Mouse (Mus musculus): ENCODE measurements around the gene Lsm8. TPM values are rescaled to one million over a fixed set of nuclear protein-coding genes. Genes with fewer than 3 reads are reported as not detected.
"Not testable (repeated sequence)": the region's sequence is repeated elsewhere in the genome, so short reads cannot be mapped to it uniquely, and the experiment has no call there.

Gene Lsm8
- polyA plus RNA-seq, 1 experiment from 2014 or later = 98.5 TPM

GRCm38 (mm10) chr6:18822812-18823211, 25.6 kb upstream of the Lsm8 start:
- Histone ChIP-seq H3K4me3 (ENCODE audit: low read depth, low read length) (no peak overlapping the region), H3K4me1 (replicated peaks; ENCODE audit: control insufficient read depth, insufficient read depth, low read length) (no peaks in the 10 kb centered on the region; the same call in 1 of the 2 replicates), H3K27ac (ENCODE audit: low read depth, low read length) (no peak overlapping the region), H3K36me3 (ENCODE audit: control insufficient read depth, insufficient read depth) (no peaks in the 10 kb centered on the region), H3K4me2 (replicated peaks; ENCODE audit: low read depth) (no peak overlapping the region), H3K9me3 (ENCODE audit: control insufficient read depth) (no peaks in the 10 kb centered on the region), H3K27me3 (replicated peaks; ENCODE audit: control insufficient read depth, insufficient read depth, low read length) (no peaks in the 10 kb centered on the region), H3K9ac (ENCODE audit: low read depth, low read length) (no peak overlapping the region)
- TF ChIP-seq CTCF (IDR thresholded peaks at IDR 0.05; ENCODE audit: low read depth) = no peak
- no peak for ATAC-seq
- 24% methylated on average over 1 of the region's 1 CpGs for WGBS

- H3K9ac ChIP-seq (ENCODE audit: low read depth, low read length) = no peak overlapping the region
- H3K9me3 ChIP-seq (ENCODE audit: control insufficient read depth) = no peaks in the 10 kb centered on the region
- ATAC-seq = no peak
- H3K4me1 ChIP-seq (replicated peaks; ENCODE audit: control insufficient read depth, insufficient read depth, low read length) = no peaks in the 10 kb centered on the region
- WGBS = 69% methylated on average over 1 of the region's 1 CpGs
- H3K36me3 ChIP-seq (ENCODE audit: control insufficient read depth, insufficient read depth) = no peaks in the 10 kb centered on the region
- no peak overlapping the region for H3K4me2 ChIP-seq (replicated peaks; ENCODE audit: low read depth)
- no peak for TF ChIP-seq CTCF (IDR thresholded peaks at IDR 0.05; ENCODE audit: low read depth)
- no peak overlapping the region for H3K4me3 ChIP-seq (ENCODE audit: low read depth, low read length)
- H3K27ac ChIP-seq (ENCODE audit: low read depth, low read length) = no peak overlapping the region
- no peaks in the 10 kb centered on the region for H3K27me3 ChIP-seq (replicated peaks; ENCODE audit: control insufficient read depth, insufficient read depth, low read length)
Observed at GRCm38 (mm10) chr6:18832958-18833357, 15.4 kb upstream of the Lsm8 start.

GRCm38 (mm10) chr6:18844529-18844928, 3.9 kb upstream of the Lsm8 start:
- H3K4me2 ChIP-seq (replicated peaks; ENCODE audit: low read depth); H3K27ac ChIP-seq (ENCODE audit: low read depth, low read length); H3K36me3 ChIP-seq (ENCODE audit: control insufficient read depth, insufficient read depth); H3K4me3 ChIP-seq (ENCODE audit: low read depth, low read length); H3K4me1 ChIP-seq (replicated peaks; ENCODE audit: control insufficient read depth, insufficient read depth, low read length); H3K9me3 ChIP-seq (ENCODE audit: control insufficient read depth); H3K27me3 ChIP-seq (replicated peaks; ENCODE audit: control insufficient read depth, insufficient read depth, low read length); H3K9ac ChIP-seq (ENCODE audit: low read depth, low read length); ATAC-seq: not testable (repeated sequence)
- WGBS = 40% methylated on average over 2 of the region's 11 CpGs

GRCm38 (mm10) chr6:18845571-18845970, 2.8 kb upstream of the Lsm8 start:
- ATAC-seq; H3K9me3 ChIP-seq (ENCODE audit: control insufficient read depth); H3K4me3 ChIP-seq (ENCODE audit: low read depth, low read length); H3K36me3 ChIP-seq (ENCODE audit: control insufficient read depth, insufficient read depth); H3K4me1 ChIP-seq (replicated peaks; ENCODE audit: control insufficient read depth, insufficient read depth, low read length); H3K27me3 ChIP-seq (replicated peaks; ENCODE audit: control insufficient read depth, insufficient read depth, low read length); H3K27ac ChIP-seq (ENCODE audit: low read depth, low read length); H3K9ac ChIP-seq (ENCODE audit: low read depth, low read length): not testable (repeated sequence)
- H3K4me2 ChIP-seq (replicated peaks; ENCODE audit: low read depth) = 0 out of 2 replicates have a peak overlapping the region, but pooled peaks have one; percentile 17
- 15% methylated on average over 5 of the region's 7 CpGs for WGBS

- Histone ChIP-seq H3K27me3 (replicated peaks; ENCODE audit: control insufficient read depth, insufficient read depth, low read length) (no peaks in the 10 kb centered on the region), H3K4me2 (replicated peaks; ENCODE audit: low read depth) (peak overlapping the region; percentile 75), H3K9ac (ENCODE audit: low read depth, low read length) (peak overlapping the region; percentile 89), H3K4me3 (ENCODE audit: low read depth, low read length) (peak overlapping the region; percentile 79), H3K9me3 (ENCODE audit: control insufficient read depth) (no peaks in the 10 kb centered on the region), H3K27ac (ENCODE audit: low read depth, low read length) (peak overlapping the region; percentile 88), H3K36me3 (ENCODE audit: control insufficient read depth, insufficient read depth) (peaks cover 4% of the 10 kb centered on the region; the same call in 1 of the 2 replicates), H3K4me1 (replicated peaks; ENCODE audit: control insufficient read depth, insufficient read depth, low read length) (no peaks in the 10 kb centered on the region)
- ATAC-seq = peak; percentile 67
- under 1% methylated on average over 28 of the region's 28 CpGs for WGBS
- no peak for TF ChIP-seq CTCF (IDR thresholded peaks at IDR 0.05; ENCODE audit: low read depth)
Observed at GRCm38 (mm10) chr6:18848702-18849061, 303 bp downstream of the Lsm8 start.

GRCm38 (mm10) chr6:18855323-18855722, 6.9 kb downstream of the Lsm8 start:
- Histone ChIP-seq H3K4me3 (ENCODE audit: low read depth, low read length) (no peak overlapping the region), H3K27ac (ENCODE audit: low read depth, low read length) (no peak overlapping the region), H3K4me2 (replicated peaks; ENCODE audit: low read depth) (no peak overlapping the region), H3K9ac (ENCODE audit: low read depth, low read length) (no peak overlapping the region), H3K9me3 (ENCODE audit: control insufficient read depth) (no peaks in the 10 kb centered on the region), H3K27me3 (replicated peaks; ENCODE audit: control insufficient read depth, insufficient read depth, low read length) (no peaks in the 10 kb centered on the region), H3K4me1 (replicated peaks; ENCODE audit: control insufficient read depth, insufficient read depth, low read length) (no peaks in the 10 kb centered on the region), H3K36me3 (ENCODE audit: control insufficient read depth, insufficient read depth) (peaks cover 23% of the 10 kb centered on the region)
- TF ChIP-seq CTCF (IDR thresholded peaks at IDR 0.05; ENCODE audit: low read depth) = no peak
- no peak for ATAC-seq

GRCm38 (mm10) chr6:18856487-18857078, 8.2 kb downstream of the Lsm8 start:
- no peak overlapping the region for H3K4me3 ChIP-seq (ENCODE audit: low read depth, low read length)
- H3K27ac ChIP-seq (ENCODE audit: low read depth, low read length) = no peak overlapping the region
- no peak overlapping the region for H3K4me2 ChIP-seq (replicated peaks; ENCODE audit: low read depth)
- no peak overlapping the region for H3K9ac ChIP-seq (ENCODE audit: low read depth, low read length)
- H3K9me3 ChIP-seq (ENCODE audit: control insufficient read depth) = 0 out of 2 replicates have a peak, but pooled peaks cover 2% of the 10 kb centered on the region
- no peak for TF ChIP-seq CTCF (IDR thresholded peaks at IDR 0.05; ENCODE audit: low read depth)
- no peak for ATAC-seq
- 95% methylated on average over 3 of the region's 3 CpGs for WGBS
- H3K4me1 ChIP-seq (replicated peaks; ENCODE audit: control insufficient read depth, insufficient read depth, low read length) = no peaks in the 10 kb centered on the region
- H3K27me3 ChIP-seq (replicated peaks; ENCODE audit: control insufficient read depth, insufficient read depth, low read length) = no peaks in the 10 kb centered on the region
- H3K36me3 ChIP-seq (ENCODE audit: control insufficient read depth, insufficient read depth) = peaks cover 23% of the 10 kb centered on the region

All from intestine, postnatal 0 days (tissue).